Mouse (Mus musculus) layer of hippocampus, postnatal 10 days (tissue): ENCODE measurements around the gene Atp2a1. TPM values are rescaled to one million over a fixed set of nuclear protein-coding genes. Genes with fewer than 3 reads are reported as not detected.

Source experiments
- DNase-seq, 2 experiments: peaks; one replicate each; pipeline ENCODE4 v3.0.0; 2021; ENCODE audit warnings: low spot score in 2 of 2
- total RNA-seq, 2 experiments: library from RNA; stranded (reverse); gene quantifications; 2 replicates each; pipeline ENCODE4 v1.2.3; 2021

Gene Atp2a1
- total RNA-seq, 2 experiments from 2014 or later = 0.09 to 0.58 TPM

GRCm38 (mm10) chr7:126473470-126474086, 10.7 kb upstream of the Atp2a1 start:
- no peak for DNase-seq

- DNase-seq = no peak
Observed at GRCm38 (mm10) chr7:126472713-126473112, 9.8 kb upstream of the Atp2a1 start.

- no peak for DNase-seq
Observed at GRCm38 (mm10) chr7:126472306-126472705, 9.4 kb upstream of the Atp2a1 start.

DNA sequence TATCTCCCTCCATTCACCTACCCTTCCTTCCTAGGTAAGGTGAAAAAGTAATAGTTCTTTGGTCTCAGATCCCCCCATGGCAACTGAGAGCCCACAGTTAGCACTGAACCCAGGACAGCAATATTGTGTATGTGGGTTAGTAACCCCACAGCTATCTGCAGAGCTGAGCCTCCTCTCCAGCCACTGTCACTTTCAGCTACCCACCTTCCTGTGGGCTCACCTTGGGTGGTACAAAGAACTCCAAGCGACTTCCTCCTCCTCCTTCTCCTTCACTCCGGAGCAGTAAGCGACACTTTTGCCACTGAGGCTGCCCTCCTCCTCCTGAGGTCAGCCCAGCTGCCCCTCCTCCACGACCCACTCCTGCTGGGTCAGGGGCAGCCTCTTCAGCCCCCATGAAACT, 8.9 kb upstream of the Atp2a1 start:
- no peak for DNase-seq

DNA sequence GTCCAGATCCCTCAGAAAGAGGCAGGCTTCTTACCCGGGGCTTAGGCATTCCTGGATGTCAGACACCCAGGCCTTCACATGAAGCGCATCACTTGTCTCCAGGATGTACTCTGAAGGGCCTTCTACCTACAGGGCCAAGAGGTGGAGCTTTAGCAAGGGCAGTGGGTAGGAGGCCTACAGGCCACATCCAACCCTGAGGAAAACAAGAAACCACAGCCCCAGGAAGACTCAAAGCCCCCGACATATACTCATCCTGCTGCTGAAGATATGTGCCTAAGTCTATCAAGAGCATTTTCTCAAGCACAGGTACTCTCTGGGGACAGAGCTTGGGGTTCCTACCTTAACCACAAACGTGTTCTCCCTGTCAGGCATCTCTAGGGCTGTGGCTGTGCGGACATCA, 8.5 kb upstream of the Atp2a1 start:
- no peak for DNase-seq

- DNase-seq = no peak
Observed at GRCm38 (mm10) chr7:126470077-126470476, 7.2 kb upstream of the Atp2a1 start.

DNA sequence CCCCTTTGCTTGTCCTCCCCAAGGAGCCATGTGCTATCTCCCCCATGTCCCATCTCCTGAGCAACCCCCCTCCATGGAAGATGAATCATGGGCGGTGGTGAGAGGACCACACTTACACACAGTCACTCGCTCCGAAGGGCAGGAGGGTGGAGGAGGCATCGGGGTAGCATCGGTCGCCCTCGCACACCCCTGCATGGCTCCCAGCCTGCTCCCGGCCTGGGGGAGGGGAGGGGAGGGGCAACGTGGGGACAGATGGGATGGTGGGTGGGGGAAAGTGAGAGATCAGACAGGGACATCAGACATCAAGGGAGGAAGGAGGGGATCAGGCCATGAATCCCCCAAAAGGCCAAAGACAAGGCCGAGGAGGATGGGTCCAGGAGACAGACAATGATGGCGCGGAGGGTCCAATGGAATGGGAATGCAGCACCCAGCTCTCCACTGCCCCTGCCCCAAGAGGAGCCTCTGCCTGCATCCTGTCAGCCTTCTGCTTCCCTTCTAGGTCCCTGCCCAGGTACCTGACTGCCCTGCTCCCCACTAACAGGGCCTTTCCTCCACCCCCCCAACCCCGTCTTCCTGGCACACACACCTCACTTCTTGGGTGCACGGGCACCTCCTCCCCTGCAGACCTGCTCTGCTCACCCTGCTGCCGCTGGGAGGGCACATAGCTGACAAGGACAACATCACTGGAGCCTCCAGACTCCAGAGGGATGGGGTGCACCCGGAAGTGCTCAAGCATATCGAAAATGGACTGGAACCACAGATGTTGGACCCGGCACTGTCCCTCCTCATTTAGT, 5.1 kb upstream of the Atp2a1 start:
- DNase-seq = no peak

DNA sequence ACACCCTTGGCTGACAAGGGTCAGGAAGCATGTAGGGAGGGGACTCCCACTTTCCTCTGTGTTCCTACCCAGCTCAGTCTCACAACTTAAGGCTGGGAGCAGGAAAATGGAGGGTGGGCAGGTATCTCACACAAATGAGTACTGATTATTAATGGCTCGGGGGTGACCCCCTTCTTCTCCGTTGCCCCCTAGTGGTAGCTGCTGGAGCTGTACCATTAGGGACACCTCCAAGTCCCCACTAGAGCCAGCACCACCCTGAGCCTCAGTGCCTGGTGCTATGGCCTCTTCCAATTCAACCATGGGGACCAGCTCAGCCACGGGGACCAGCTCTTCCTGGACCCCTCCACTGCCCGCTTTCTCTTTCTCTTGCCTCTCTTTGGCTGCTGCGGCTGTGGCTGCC, 4.4 kb upstream of the Atp2a1 start:
- DNase-seq = peak; percentile 46 to 54

DNA sequence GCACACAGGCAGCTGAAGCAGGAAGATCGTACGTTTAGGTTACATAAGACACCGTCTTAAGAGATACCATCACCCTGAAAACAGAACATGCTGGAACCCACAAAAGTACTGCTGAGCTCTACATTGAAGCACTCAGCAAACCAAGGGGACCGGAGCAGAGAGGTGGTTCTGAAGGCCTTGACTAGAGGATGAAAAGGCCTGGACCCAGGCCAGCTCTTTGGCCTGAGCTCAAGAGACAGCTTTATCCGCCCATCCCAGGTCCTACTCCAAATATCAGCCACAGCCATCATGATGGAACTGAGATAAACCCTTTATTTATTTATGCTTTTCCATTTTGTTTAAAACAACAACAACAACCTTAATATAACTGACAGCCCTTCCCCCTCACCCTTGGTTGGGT, 3.8 kb upstream of the Atp2a1 start:
- DNase-seq = no peak

- DNase-seq = no peak
Observed at GRCm38 (mm10) chr7:126466116-126466515, 3.2 kb upstream of the Atp2a1 start.

DNA sequence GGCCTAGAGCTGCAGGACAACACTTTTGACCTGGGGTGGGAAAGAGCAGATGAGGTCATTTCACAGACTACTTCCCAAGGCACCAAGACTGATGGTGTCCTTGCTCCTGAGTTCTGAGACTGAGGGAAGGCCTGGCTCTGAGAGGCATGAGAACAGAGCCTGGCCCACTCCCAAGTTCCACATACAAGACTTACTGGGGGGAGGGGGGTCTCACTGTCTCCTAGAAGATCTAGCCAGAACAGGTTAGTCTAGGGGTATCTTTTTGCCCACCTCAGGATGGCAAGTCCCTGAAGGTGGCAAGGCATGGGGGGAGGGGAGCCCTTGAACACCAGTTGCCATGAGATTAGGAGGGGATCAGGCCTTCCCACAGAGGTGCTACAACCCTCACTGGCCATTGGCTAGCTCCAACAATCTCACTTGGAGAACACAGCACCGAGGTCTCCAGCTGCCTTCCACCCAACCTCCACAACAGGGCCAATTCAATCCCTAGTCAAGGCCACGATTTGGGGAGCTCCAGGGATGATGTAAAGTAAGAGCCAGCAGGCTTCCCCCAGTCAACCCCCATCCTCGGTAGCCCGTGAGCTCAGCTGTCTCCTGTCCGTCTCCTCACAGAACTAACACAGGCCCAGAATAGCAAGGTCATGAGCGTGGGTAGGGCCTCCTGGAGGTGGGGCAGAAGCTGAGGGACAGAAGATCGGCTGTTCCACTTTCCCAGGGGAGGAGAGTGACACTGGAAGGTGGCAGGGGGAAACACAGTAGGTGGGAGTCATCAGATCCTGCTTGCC, 2.5 kb upstream of the Atp2a1 start:
- DNase-seq = no peak

DNA sequence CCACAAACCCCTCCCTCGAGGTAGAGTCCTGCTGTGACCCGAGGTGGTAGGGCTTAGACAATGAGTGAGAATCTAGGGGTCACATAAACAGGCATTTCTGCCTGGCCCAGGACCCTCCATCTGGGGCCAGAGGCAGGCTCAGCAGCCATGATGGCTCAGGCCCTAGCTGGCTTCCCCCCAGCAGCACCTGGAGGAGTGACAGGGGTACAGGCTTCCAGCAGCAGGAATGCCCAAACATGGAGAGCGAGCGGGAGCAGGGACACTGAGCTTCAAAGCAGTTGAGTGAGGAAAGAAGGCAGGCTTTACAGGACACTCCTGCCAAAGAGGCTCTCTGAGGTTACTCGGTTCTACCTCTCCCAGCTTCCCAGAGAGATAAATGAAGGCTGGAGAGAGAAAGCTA, 1.9 kb upstream of the Atp2a1 start:
- no peak for DNase-seq

- no peak for DNase-seq
Observed at GRCm38 (mm10) chr7:126464121-126464520, 1.2 kb upstream of the Atp2a1 start.

- DNase-seq = no peak
Observed at GRCm38 (mm10) chr7:126463547-126463946, 639 bp upstream of the Atp2a1 start.

GRCm38 (mm10) chr7:126461626-126462025, 1.3 kb downstream of the Atp2a1 start:
- no peak for DNase-seq

- DNase-seq = no peak
Observed at GRCm38 (mm10) chr7:126460623-126461399, 2.1 kb downstream of the Atp2a1 start.

DNA sequence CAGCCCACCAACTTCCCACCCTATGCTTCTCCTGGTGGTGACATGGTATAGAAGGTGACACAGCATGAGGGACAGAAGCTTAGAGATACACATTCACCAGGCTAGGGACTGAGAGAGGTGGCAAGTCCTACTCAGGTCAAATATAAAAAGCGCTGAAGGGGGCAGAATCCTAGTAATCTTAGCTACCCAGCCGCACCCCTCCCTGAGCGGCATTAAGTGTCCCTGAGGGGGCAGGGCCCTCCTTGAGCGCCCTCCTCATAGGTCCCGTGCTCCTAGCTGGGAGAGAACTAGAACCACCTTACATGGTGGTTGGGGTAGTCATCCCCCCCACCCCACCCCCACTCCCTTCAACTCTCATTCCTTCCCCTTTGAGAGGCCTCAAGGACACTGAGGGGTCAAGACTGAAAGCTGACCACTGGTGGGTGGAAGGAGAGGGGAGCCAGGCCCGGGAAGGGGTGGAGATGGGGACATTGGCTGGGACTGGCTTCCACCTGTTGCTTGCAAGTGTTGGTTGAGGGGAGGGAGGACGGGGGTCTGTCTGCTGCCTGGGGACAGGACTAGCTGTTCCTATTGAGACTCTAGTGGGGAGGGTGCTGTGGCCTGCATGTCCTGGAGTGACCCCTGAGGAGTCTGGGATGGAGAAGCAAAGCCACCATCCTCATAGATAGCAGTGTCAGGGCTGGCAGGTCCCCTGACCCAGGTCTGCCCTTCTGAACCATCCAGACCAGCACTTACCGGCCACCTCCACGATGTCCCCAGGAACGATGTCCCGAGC, 3.9 kb downstream of the Atp2a1 start:
- no peak for DNase-seq

GRCm38 (mm10) chr7:126458225-126458624, 4.7 kb downstream of the Atp2a1 start:
- no peak for DNase-seq

GRCm38 (mm10) chr7:126456382-126457266, 6.3 kb downstream of the Atp2a1 start:
- DNase-seq = no peak

DNA sequence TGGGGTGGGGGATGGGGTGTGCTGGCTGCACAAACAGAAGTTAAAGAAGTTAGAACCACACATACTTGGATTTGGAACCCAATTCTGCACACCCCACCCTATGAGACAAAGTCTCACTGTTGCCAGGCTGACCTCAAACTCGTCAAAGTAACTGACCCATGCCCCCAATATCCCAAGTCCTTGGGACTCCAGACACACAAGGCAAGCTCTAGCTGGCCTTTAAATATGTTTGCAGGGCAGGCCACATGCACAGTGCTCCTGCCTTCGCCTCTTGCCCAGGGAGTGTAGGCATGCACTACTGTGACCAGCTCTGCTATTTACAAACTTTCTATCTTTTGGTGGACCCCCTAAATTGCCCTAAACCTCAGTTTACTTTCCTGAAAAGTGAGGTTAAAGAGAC, 7.7 kb downstream of the Atp2a1 start:
- no peak for DNase-seq
